Mouse (Mus musculus) kidney, postnatal 10 days (tissue): Measurements from ENCODE around the gene Aspg.
A peak's percentile ranks its signal among the peaks of the same experiment; 100 is the strongest.

Source experiments
- DNase-seq: peaks from one replicate; pipeline ENCODE4 v3.0.0; 2021; ENCODE audit warnings: mixed read lengths

Gene Aspg

DNA sequence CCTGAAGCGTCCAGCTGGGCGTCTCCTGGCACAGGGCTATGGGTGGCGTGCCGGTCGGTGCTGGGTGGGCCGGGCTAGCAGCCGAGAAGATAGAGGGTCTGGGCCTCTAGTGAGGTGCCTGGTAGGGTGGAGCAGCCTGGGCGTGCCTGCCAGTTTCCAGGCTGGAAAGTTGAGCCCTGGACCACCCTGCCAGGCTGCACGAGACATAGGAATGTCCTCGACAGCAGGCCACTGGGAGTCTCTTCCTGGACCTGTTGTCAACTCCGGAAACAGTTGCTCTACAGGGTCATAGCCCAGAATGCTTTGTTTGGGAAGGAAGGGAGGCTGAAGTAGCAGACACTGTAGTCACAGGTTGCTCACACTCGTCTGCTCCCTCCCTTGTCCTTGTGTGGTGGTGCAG, 47.1 kb downstream of the Aspg start:
- no peak for DNase-seq

DNA sequence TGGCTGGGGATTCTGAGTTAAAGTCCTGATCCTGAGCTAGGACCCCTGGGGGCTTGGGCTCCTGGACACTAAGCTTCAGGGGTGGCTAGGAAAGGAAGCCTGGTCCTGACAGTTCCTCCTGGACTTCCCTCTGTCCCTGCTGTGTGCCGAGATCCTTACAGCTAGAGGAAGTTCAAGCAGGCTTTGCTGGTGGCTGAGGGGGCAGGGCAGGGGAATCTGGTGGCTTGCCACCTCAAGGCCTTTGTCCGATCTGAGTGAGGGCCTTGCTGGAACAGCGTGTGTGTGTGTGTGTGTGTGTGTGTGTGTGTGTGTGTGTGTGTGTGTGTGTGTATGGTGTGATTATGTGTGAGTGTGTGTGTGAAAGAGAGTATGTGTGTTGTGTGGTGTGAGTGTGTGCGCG, 48.0 kb downstream of the Aspg start:
- DNase-seq, result peak; percentile 65

DNA sequence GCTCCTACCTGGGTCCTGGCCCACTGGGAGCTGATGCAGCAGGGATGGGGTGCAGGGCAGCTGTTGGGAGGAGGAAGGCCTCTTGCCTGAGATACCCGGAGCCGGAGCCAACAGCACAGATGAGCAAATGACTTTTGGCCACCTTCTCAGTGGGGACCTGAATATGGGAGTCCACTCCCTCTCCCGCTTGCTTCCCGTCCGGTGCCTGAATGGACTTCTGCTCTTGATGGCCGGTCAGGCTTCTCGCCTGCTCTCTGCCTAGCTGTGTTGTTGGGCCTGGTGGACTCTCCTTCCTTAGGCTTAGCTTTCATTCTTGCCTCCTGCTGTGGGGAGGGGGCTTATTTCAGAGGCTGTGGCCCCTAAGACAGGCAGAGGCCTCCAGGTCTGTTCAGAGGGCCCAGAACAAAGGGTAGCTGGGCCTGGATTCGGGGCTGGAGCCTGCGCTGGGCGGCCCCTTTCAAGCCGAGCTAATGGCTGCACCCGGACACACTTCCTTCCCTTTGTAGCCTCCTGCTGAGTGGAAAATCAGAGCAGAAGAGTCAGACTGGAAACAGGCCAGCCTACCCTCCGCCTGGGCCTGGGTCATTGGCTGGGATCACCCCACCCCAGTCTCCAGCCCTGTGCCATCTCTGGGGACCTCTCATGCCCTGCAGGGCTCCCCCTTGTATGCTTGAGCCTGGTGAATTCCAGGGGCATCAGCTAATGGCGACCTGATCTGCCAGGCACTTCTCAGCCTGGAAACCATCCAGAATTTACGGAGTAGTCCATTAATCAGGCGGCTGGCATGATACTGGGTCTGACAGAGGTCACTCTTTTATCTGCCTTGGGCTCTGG, 49.0 kb downstream of the Aspg start:
- DNase-seq, result peak; percentile 73

DNA sequence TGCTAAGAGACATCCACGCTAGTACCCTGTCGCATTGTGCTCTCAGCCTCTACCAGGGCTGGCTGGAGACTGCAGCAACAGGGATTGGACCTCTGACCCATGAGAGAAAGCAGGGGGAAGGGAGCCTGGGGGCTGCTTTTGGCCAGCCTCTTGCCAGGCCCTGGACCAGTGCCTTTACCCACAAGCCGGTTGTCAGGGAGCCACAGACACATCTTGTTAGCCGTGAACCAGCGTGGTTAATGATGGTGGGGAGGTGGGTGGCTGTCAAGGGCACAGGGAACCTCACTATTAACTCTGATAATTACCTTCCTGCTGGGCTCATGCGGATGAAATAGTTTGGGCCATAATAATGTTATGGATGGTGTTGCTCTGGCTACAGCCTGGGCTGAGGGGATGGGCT, 50.3 kb downstream of the Aspg start:
- DNase-seq, result no peak

DNA sequence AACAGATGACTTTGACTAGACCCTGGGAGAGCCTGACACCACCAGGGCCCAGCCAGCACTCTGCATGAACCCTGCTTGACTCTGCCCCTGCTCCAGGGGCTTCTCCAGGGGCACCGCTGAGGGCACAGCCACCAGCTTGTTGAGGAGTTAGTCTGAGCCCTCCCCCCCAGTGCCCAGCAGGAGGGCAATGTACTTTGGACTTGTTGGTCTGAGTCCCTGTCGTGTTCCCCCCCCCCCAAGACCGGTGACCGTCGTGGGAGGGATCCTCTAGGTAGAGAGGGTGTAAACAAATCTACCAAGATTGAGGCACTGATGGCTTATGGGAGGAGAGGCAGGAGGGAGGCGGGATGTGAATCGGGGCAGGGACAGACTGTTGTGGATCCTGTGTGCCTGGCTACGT, 51.8 kb downstream of the Aspg start:
- DNase-seq, result no peak

DNA sequence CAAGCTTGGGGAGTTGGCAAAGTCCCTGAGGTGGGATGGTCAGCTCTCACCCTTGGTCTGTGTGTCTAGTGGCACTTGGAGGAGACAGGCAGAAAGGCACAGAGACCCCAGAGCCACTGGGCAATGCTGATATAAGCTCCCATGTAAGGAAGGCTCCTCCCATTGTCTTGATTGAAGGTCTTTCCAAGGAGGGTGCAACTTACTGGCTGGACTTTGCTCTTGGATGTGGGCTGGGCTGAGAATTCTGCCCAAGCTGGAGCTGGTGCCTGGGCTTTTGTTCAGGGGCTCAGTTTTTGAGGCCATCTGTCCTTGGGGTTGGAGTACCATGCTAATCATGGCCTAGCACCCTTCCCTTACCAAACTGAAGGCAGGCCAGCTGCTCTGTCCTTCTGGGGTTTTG, 52.3 kb downstream of the Aspg start:
- DNase-seq, result no peak

DNA sequence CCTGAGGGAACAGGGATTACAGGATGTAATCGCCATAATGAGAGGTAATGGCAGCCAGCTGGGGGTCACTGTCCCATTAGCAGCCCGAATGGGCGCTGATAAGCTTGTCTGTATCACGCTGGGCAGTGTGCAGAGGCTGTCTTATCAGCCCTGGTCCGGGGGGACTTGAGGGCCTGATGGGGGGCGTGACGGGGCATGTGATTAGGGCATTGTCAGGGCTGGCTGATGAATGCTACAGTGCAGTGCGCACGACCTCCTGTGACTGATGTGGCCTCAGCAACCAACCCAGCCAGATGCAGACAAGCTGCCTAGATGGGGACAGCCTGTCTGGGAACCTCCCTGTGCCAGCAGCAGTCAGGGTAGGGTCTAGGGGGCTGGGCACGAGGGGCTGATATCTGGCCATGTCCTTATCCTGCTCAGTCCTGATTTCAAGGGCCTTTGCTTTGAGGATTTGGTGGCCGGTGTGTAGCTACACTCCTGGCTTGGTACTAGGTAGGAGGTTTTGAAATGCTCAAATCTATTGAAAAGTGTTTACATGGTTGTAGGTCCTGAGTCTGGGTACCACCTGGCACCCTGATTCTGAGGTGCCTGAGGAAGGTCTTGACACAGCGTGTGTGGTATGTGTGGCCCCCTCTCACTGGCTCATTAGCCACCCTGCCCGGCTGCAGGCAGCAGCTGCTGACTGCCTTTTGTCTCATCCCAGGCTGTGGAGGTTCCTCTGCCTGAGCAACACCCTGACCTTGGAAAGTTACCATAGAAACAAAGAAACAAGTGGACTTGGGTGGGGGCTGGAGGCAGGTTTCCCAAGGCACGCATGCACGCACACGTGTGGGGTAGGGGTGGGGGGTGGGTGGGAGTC, 57.7 kb downstream of the Aspg start:
- no peak for DNase-seq

DNA sequence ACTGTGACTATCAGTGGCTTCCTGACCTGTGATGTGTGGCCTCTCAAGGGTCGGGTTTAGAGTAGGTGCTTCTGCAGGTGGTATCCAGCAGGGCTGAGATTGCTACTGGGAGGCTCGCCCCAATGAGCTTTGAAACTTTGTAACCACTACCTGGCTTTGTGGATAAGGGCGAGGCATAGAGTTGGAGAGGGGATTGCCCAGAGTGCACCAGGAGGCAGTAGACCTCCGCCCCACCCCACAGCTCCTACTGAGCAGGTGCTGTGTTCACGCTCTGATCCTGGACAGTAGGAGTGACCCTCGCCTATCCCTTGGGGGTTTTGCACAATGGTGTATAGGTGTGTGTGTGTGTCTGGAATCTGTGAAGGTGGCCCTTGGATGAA, 58.4 kb downstream of the Aspg start:
- no peak for DNase-seq

DNA sequence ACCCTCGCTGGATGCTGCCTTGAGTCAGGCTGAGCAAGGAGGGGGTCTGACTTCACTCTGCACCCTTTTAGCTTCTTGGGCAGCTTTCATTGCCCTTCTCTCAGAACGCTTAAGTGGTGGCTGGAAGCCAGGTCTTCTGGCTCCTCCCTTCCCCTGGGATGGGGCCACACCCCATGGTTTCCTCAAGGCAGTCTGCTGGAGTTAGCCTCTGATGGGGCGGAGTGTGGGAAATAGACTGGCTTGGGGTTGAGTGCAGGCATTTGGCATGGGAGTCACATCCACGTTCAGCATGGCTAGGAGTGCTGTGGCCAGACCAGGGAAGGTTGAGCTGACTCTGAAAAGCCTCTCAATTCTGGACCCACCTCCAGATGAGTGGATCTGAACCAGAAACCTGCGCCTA, 62.8 kb downstream of the Aspg start:
- peak; percentile 77 for DNase-seq

DNA sequence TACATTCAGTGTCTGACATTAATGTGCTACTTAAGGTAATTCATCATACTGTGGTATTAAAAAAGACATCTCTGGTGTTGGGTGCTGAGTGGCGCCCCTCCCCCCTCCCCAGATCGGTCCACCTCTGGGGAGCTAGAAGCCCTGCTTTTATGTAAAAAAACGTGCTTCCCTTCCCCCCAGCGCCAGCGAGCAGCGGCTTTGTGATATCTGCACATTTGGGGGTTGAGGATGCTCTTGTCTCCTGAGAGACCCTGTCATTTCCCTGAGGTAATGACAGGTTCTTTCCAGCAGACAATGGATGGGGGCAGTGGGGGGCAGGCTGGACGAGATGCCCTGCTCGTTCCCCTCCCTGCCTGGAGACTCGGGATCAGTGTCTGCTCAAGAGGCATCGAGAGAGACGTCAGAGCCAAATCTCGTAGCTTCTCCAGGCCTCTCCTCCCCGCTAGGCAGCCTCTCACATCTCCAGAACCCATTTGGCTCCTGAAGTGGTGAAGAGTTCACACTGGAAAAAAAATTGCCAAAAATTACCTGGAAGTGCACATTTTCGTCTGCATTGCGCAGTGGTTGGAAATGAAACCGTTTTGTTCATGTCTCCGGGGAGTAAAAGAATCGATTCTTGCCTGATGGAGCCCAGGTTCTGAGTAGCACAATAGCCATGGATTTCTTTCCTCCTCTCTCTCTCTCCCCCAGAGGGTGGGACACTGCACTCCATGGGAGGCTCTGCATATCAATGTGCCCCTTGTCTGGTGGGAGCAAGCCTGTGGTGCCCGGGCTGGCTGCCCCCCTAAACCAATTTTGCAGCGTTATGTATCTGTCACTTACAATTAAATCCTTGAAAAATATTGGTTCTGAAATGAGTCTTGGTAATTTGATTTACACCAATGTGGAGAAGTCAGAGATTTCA, 64.4 kb downstream of the Aspg start:
- DNase-seq, result no peak

DNA sequence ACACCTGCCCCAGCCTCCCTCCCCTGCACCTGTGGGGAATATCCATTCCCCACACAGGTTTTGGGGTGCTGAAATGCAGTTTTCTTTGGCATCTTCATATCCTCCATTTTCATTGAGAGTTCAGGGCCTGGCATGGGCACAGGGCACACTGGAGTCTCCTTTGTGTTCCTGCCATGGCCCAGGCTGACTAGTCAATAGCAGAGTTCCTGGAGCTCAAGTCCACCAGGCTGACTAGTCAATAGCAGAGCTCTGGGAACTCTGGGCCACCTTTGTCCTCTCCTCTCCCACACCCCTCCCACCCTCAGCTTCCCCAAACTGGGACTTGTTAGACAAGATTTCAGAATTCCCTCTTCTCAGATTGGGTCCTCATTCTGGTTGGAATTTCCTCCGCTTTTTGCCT, 65.2 kb downstream of the Aspg start:
- no peak for DNase-seq

DNA sequence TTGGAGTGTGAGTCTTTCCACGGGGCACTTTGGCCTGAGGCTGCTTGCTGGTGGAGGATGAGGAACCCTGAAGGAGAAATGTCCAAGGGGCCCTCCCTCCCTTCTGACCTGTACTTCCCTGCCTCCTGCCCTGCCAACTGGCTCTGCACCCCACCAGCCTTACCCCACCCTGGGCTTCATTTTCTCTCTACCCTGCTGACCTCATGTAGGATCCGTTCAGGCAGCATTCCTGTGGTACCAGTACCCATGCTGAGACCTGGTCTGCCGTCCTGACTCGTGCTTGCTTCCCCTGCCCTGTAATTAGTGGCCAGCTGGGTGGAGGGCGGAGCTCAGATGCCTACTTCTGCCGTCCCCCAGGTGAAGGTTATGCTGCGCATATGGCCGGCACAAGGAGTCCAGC, 65.7 kb downstream of the Aspg start:
- no peak for DNase-seq
